Mouse (Mus musculus) cortical plate, adult 2 months (tissue): Measurements from ENCODE around the gene Lama2. TPM values are rescaled to one million over a fixed set of nuclear protein-coding genes. Genes with fewer than 3 reads are reported as not detected.

Experiments
- H3K27ac ChIP-seq: fragments of 200-500 bp; 2 replicates; pipeline ENCODE4 v1.5.1; 2012; ENCODE audit warnings: low read length, control low read depth, inconsistent platforms; ENCODE audit not compliant: insufficient read depth
- H3K4me1 ChIP-seq: fragments of 200-500 bp; 2 replicates; pipeline ENCODE4 v1.6.1; 2011; ENCODE audit warnings: low read length; ENCODE audit not compliant: control insufficient read depth, insufficient read depth
- H3K4me3 ChIP-seq: fragments of 200-500 bp; 2 replicates; pipeline ENCODE4 v1.5.1; 2011; ENCODE audit warnings: mild to moderate bottlenecking, low read length, control low read depth; ENCODE audit not compliant: insufficient read depth
- CTCF ChIP-seq: fragments of 200-500 bp; IDR thresholded peaks from 2 replicates; pipeline ENCODE4 v1.5.1; 2011; ENCODE audit warnings: mild to moderate bottlenecking, control low read depth, low read length; ENCODE audit not compliant: insufficient read depth; ENCODE audit errors: extremely low read depth
- POLR2A ChIP-seq: fragments of 200-500 bp; IDR thresholded peaks from 2 replicates; pipeline ENCODE4 v1.6.1; 2011; ENCODE audit warnings: mild to moderate bottlenecking, low read length, control low read depth; ENCODE audit not compliant: insufficient read depth; ENCODE audit errors: extremely low read depth
- polyA plus RNA-seq: library from polyadenylated mRNA; depleted of rRNA; stranded (reverse); fragments of >200 nt; gene quantifications from 2 replicates; pipeline ENCODE4 v1.2.3, GENCODE M21; 2012

Gene Lama2
- polyA plus RNA-seq, 1 experiment = 7.5 TPM

DNA sequence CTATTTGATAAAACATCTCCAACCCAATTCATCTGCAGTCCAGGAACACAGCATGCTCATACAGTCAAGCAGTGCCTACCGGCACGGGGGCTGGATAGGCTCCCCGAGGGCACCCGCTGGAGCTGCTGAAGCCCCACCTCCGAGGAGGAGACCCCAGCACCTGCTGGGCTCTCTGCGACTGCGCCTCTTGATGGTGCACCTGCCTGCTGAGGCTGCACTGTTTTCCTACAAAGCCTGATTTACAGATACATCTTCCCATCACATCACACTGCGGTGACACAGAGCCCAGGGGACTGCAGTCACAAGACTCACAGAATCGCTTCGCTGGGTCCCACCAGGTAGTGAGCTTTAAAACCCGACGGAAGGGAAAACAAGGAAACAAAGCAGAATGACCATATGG, 412.2 kb downstream of the Lama2 start:
- no peak for TF ChIP-seq POLR2A
- no peak for TF ChIP-seq CTCF
- Histone ChIP-seq H3K27ac (no peak overlapping the region), H3K4me3 (no peak overlapping the region), H3K4me1 (no peaks in the 10 kb centered on the region)

DNA sequence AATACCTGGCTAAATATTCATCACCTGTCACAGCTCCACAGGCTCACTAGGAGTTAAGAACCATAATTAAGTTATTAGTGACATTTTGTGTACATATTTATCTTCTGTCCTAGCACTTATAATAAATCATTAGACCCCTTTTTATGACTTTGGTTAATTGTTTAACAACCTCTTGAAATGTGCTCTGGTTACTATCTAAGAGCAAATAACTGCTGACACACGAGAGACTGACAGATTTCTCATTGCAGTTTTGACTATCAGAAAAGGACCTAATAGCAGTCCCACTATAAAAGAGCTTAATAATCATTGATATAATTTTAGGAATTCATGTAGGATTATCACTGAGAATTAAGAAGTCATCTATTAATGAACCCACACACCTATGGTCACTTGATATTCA, 421.1 kb downstream of the Lama2 start:
- no peak overlapping the region for H3K4me3 ChIP-seq
- TF ChIP-seq POLR2A (no peak), CTCF (no peak)

DNA sequence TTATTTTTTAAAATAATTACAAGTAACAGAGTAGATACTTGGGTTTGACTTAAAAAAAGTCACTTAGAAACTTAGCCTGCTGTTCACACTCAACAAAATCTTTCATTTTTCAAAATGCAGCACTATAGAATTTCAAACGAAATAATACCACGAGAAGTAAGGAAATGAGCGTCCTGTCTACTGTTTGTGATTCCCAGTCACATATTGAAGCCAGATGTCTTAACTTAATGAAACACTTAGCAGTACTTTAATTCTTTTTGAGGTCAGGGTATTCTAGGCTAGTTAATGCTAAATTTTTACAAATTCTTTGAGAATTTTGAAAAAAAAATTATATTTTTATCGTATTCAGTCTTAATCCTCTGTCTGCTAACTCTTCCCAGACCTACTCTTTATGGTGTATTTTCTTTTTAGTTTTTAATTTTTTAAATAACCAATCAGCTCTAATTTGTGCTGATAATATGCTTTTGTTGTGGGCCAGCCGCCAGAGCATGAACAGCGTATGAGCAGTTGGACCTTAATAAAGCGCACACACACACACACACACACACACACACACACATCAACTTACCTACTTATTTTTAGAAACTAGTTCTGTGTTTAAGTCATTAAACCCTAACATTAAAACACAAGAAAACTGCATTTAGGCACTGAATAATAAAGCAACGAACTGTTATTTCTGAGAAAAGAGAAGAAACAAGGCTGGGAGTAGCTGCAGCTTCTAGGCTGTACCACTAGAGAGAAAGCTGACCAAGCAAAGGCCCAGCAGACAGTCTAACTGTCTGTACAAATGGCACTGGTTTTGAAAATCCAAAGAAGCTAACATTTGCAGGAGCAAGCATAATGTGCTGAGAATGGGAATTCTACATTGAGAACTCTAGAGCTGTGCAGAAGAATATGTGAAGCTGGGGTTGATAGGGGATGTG, 425.3 kb downstream of the Lama2 start:
- TF ChIP-seq POLR2A (no peak), CTCF (no peak)
- Histone ChIP-seq H3K4me1 (no peaks in the 10 kb centered on the region), H3K4me3 (no peak overlapping the region), H3K27ac (no peak overlapping the region)

More for the DNA sequence above, 421.1 kb downstream of the Lama2 start:
- Histone ChIP-seq H3K4me1 (no peaks in the 10 kb centered on the region), H3K27ac (no peak overlapping the region)

DNA sequence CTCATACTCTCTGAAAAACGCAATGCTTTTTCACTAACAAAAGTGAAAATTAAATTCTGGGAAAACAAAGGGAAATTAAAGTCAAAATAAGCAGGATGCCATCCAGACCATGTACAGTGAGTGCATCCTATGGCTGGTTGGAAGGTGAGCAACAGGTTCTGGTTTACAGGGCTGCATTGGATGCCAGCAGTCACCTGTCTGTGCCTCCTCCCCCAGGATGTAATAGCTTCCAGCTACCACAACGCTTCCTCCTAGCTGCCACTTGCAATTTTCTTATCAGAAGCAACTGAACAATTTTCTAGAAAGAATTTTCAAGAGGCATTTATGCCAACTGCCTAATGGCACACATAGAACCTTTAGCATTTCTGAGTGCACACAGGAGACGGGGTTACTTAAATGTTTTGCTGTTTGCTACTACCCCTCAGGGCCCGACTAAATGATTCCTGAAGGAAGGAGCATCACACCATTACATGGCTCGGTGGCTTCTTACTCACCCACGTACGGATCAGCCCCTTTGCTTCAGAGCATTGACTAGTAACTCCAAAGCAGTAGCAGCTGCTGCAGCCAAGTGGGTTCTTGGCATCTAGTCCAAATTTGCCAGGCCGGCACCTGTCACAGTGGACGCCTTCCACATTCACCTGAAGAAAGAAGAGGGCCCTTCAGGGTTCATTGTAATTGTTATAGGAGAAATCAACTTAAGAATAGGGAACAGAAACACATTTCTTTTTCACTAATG, 430.8 kb downstream of the Lama2 start:
- no peak overlapping the region for H3K27ac ChIP-seq
- TF ChIP-seq POLR2A = no peak
- no peaks in the 10 kb centered on the region for H3K4me1 ChIP-seq
- no peak overlapping the region for H3K4me3 ChIP-seq

DNA sequence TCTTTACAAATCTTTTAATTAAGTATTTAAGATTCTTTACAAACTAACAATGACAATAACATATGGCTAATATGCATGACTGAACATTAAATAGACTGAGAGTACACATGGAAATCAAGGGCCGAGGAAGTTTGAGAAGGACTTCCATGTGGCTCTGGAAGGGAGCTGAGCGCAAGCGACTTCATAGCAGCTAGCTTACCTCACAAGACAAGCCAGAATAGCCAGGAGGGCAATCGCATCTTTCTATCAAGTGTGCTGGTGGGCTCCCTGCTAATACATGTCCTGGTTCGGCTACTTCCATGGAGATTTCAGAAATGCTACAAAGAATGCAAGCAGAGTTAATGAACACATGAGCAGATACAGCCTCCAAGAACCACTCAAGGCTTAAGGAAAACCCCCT, 435.4 kb downstream of the Lama2 start:
- Histone ChIP-seq H3K4me1 (no peaks in the 10 kb centered on the region), H3K27ac (no peak overlapping the region), H3K4me3 (no peak overlapping the region)
- TF ChIP-seq POLR2A = no peak
- TF ChIP-seq CTCF = no peak

DNA sequence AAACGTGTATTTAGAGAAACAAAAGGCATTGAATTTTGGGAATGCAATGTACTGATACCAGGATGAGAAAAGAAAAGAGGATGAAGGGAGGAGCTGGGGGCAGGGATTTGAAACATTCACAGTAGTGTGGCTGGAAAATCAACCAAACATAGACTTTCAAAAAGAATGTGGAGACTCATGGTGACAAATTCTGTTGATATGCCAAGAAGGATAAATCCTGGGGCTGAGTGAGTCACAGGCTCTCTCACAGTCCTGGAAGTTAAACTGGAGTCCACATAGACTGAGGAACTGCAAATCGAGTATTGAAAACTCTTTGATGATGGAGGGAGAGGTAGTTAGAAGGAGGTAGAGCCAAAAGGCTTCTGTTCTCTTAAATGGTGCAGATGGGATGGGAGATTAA, 445.3 kb downstream of the Lama2 start:
- Histone ChIP-seq H3K27ac (no peak overlapping the region), H3K4me1 (no peaks in the 10 kb centered on the region; the same call in 1 of the 2 replicates), H3K4me3 (no peak overlapping the region)
- TF ChIP-seq POLR2A (no peak), CTCF (no peak)

DNA sequence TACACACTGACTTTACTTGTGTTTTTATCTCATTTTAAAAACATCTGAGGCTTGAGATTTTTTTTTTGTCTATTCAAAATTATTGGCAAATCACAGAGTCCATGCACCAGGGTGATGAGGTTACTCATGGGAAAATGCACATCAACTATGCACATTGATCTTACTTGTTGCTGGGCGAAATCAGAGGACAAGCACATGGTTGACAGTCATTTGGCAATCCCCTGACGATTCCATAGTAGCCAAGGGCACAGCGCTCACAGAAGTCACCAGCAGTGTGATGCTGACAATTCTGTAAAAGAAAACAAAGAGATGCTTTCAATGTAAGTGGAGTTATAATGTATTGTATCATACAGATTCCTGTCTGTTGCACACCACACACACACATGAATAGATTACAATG, 454.8 kb downstream of the Lama2 start:
- TF ChIP-seq CTCF (no peak), POLR2A (no peak)
- Histone ChIP-seq H3K4me1 (no peaks in the 10 kb centered on the region; the same call in 1 of the 2 replicates), H3K4me3 (no peak overlapping the region), H3K27ac (no peak overlapping the region)

DNA sequence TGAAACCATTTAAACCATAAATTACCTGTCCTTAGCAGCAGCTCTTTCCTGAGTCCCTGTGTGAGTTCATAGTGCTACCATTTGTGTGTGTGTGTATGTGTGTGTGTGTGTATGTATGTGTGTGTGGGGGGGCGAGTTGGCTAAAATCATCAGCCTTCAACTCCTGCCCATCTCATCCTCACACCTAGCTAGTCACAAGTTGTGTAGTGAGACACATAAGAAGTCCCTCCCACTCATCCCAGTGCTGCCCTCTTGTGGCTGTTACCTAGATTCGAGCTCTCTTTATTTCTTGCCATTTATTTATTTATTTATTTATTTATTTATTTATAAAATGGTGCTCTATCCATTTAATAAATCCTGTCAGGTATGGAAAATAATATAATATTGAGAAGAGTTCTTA, 457.2 kb downstream of the Lama2 start:
- no peaks in the 10 kb centered on the region; the same call in 1 of the 2 replicates for H3K4me1 ChIP-seq
- no peak overlapping the region for H3K27ac ChIP-seq
- TF ChIP-seq POLR2A (no peak), CTCF (no peak)
- no peak overlapping the region for H3K4me3 ChIP-seq

DNA sequence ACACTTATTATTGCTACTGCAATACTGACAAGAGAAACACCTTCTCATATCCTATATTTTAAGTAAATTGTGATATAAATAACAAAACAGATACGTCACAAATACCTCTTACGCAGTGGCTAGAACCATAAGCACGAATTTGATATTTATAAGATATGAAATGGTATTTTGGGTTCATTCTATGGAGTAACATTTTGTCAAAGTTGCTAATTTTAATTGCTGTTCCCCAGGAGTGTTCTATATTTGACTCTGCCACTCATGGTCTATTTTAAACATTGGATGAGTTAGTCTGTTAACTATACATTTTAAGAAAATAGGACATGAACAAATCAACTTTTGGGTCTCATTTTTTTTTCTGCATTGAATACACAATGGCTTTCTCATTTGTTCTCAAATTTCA, 469.3 kb downstream of the Lama2 start:
- no peaks in the 10 kb centered on the region for H3K4me1 ChIP-seq
- TF ChIP-seq POLR2A (no peak), CTCF (no peak)
- H3K27ac ChIP-seq = no peak overlapping the region
- H3K4me3 ChIP-seq = no peak overlapping the region

DNA sequence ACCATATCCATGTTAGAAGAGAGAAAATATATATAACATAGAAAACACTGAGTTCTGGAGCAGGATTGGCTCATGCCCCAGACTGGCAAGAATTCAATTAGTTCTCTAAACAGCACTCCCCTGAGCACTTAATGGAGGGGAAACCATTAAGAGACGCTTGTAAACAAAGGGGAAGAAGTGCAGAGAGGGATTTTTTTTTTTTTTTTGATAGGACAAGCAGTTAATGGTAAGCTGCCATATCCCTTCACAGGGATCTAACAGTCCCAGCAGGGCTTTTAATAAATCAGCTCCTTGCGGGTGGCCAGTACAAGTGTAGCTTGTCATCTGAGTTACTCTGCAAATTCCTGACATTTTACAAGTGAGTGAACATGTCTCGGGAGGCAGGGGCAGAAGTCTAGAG, 479.1 kb downstream of the Lama2 start:
- no peak overlapping the region for H3K27ac ChIP-seq

DNA sequence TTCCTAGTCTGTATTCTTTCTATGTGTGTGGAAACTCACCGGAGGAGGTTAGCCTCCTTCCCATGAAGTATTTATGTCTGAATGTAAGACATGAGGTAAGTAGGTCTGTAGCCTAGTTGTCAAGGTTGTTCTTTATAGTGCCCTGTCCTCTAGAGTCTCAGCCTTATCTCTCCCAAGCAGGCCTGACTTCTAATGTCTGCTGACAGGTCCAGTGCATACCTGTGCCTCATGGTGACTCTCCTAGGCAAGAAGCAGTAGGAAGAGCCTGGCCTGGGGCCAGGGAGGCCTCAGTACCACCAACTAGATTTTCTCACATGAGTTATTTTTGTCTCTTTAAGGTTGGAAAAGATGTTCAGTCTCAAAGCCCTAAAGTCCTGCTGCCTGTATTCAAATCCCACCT, 483.8 kb downstream of the Lama2 start:
- Histone ChIP-seq H3K4me1 (no peaks in the 10 kb centered on the region), H3K4me3 (no peak overlapping the region), H3K27ac (no peak overlapping the region)
- TF ChIP-seq POLR2A (no peak), CTCF (no peak)

More for the DNA sequence above, 479.1 kb downstream of the Lama2 start:
- no peak overlapping the region for H3K4me3 ChIP-seq
- TF ChIP-seq POLR2A (no peak), CTCF (no peak)
- H3K4me1 ChIP-seq = no peaks in the 10 kb centered on the region
